Mouse (Mus musculus) erythroblast, embryonic 14.5 days (primary cell): Measurements from ENCODE around the gene Slit2.

Experiments used
- GATA1 ChIP-seq: IDR thresholded peaks from 2 replicates; pipeline ENCODE4 v1.6.1; 2012; ENCODE audit warnings: low read length, inconsistent platforms, mixed read lengths
- TAL1 ChIP-seq: IDR thresholded peaks from 3 replicates; pipeline ENCODE4 v1.6.1; 2012; ENCODE audit warnings: low read length, inconsistent platforms, mixed read lengths

- TF ChIP-seq GATA1 (no peak), TAL1 (no peak)
Measured at GRCm38 (mm10) chr5:48138849-48139487, 156.0 kb downstream of the Slit2 start.
